Mouse (Mus musculus) kidney, postnatal 4 days (tissue): ENCODE results near the gene Fra10ac1.

Source experiments
- DNase-seq, 2 experiments: peaks; one replicate each; pipeline ENCODE4 v3.0.0; 2021; ENCODE audit warnings: mixed read lengths in 2 of 2

Fra10ac1 gene

GRCm38 (mm10) chr19:38223905-38224684, at the start of gene Fra10ac1:
Gene Fra10ac1 (minus strand): TSS chr19:38224156.
- DNase-seq: peak; percentile 92 to 95

DNA sequence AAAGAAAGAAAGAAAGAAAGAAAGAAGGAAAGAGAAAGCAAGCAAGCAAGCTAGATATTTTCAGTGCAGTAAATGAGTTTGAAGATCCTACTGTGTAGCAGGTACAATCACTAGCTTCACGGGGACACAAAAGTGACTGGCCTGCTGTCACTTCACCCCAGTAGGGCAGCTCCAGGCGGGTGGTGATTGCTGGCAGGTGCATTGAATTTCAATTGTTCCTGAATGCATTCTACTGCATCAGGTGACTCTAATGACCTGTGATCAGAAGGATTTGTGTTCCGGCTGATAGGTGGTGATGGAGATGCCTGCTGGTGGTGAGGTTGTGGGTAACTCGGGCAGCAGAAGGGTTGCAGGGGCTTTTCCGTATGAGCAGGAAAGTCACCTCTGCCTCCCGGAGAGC, 47.1 kb upstream of the Fra10ac1 start:
- no peak for DNase-seq

- DNase-seq: no peak
Observed at GRCm38 (mm10) chr19:38267469-38267868, 43.5 kb upstream of the Fra10ac1 start.

DNA sequence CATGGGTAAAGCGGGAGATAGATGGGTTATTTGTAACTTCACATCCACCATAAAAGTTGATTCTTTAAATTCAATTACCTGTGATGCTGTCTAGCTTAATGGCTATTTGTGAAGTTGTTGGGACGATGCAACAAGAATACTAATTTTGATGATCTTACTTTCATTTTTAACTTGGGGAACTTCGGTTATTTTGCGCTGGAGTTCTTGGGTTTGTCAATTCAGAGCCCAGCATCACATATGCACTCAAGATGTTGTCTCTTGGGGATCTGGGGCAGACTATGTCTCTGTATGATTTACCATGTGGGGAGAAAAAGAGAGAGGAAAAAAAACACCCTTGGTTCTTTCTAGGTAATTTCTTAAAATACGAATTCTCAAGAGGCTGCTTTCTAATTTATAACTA, 41.8 kb upstream of the Fra10ac1 start:
- no peak for DNase-seq

DNA sequence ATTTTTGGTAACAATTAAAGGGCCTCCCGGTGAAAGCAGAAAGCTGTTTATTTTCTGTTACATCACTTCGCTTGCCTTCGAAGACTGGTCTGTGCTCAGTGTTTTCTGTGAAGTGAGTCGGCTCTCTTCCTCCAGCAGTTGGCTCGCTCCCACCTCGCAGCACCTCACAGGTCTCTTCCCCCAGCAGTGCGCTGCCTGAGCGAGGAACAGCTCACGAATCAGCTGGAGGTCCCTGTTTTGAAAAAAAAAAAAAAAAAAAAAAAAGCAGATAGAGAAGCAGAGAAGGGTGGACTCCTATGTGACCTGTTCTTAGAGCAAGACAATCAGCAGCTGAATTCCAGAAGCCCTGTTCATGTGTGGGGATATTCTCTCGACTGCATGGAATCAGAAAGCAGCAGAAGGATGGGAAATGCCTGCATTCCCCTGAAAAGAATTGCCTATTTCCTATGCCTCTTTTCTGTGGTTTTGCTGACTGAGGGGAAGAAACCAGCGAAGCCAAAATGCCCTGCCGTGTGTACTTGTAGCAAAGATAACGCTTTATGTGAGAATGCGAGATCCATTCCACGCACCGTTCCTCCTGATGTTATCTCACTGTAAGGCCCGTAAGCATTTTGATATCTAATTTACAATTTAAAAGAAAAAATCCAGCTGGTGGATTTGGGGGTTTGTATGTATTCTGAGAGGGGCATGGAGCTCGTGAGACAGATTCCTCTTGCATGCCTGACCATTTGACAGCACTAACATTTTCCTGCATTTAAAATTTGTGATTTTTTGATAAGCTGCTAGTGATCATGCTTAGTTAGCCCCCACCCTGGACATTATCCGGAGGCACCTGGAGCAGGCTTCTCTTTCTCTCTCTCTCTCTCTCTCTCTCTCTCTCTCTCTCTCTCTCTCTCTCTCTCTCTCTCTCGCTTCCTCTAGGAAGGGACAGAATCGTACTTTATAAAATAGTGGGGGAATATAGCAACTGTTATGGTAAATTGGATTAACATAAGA, 40.8 kb upstream of the Fra10ac1 start, which contains the start of gene Lgi1:
Lgi1 (plus strand) TSS at position 32 of the 996 bp plus-strand sequence.
- DNase-seq: peak in 1 of 2 experiments; percentile 11

GRCm38 (mm10) chr19:38263829-38264504, 40.0 kb upstream of the Fra10ac1 start:
- DNase-seq: peak; percentile 36 to 38

- DNase-seq: no peak
Observed at GRCm38 (mm10) chr19:38261351-38261750, 37.4 kb upstream of the Fra10ac1 start.

DNA sequence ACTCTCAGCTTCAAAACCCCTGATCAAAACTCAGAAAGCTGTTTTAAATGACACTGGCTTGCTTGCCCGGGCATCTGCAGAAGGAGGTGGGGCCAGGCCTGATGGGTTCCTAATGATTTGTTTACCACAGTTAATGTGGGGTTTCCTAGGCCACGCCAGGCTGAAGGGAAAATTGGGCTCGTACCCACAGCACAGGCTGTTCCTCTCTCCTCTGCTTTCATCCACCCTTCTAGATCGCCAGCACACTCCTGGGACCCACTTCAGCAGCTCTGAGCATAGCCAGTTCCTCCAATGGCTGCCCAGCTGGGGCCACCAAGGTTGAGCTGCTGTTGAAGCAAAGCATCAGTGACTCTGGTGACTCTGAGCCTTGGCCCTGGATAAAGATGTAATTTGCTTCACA, 36.4 kb upstream of the Fra10ac1 start:
- DNase-seq: no peak

DNA sequence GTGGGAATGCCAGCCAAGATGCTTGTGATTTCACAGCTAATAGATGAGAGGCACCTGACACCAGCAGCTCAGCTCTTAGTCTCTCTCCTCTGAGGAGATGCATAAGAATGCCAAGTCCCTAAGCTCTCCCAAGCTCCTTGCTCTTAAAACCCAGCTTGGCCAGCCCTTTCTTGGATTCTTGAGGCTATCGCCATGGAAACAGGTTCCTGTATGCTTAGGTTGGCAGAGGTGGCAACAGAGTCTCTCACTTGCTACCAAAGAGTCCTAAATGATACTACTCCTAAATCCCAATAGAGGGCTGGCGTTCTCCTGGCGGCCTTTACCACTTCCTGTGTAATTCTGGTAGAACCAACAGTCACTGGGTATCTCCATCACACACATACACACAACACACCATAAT, 35.5 kb upstream of the Fra10ac1 start:
- no peak for DNase-seq

DNA sequence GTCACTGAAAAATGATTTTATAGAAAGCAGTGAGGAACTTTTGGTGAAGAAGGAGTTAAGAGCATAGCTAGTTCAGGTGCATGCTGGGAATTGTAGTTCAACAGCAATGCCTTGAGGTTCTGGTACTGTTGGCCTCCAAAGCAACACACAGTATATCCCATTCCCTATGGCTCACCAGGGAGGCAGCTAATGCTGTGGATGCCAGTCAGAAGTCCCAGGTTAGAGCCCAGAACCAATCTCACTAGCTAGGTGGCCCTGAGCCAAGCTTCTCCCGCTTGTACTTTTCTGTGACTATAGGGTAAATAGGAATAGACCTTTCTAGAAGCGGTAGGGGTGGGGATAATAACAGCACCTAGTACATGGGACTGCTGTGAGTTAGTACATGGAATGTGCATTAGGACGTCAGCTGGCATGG, 34.7 kb upstream of the Fra10ac1 start:
- no peak for DNase-seq

DNA sequence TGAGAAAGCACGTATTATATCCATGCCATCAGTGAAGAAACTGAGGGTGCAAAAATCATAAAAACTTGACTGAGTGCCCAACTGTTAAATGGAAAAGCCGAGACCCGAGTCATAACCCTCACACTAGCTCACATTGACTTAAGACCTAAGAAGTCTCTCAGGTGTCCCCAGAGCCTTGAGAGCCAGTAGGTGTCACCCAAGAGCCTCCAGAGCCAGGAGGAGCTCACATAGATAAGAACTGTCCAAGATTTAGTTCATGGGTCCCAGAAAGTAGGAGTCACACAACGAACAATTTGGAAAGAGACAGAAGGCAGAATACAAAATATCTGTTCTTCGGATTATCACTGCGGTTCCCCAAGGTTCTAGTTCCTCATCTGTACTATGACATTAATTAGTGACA, 29.8 kb upstream of the Fra10ac1 start:
- DNase-seq: peak; percentile 67 to 69

DNA sequence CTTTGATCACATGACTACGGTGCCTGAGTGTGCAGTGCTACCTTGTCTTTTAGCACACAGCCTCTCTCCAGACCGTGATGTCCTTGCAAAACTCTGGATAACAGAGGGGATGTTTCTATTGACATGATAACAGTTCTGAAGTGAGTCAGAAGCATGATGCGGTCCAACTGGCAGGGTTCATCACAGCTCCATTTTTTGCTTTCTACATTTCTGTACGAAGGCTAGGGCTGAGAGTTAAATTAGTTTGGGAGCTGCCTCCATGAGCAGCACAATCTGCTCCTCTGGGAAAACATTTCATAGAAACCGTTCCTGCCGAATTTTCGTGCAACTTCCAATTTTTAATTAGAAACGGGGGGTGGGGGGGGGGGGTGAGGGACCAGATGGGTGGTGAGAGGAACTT, 25.7 kb upstream of the Fra10ac1 start:
- no peak for DNase-seq

DNA sequence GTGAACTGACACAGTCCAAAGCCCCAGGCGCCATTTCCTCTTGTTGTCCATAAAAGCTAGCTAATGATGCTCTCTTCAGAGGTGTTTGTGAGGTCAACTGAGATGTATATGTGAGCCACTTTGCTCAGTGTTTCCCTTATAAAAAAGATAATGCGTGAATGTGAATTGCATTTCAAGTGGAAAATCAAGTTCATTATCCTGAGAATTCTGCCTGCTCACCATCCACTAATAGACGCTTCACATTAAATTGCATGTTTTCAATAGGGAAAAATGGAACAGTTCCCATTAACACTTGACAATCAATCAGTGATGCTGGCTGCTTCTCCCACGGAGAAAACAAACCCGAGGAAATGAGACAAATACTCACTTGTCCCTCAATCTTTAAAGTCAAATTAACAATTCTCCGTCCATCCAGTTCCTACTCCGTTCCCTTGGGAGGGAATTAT, 22.2 kb upstream of the Fra10ac1 start:
- no peak for DNase-seq

DNA sequence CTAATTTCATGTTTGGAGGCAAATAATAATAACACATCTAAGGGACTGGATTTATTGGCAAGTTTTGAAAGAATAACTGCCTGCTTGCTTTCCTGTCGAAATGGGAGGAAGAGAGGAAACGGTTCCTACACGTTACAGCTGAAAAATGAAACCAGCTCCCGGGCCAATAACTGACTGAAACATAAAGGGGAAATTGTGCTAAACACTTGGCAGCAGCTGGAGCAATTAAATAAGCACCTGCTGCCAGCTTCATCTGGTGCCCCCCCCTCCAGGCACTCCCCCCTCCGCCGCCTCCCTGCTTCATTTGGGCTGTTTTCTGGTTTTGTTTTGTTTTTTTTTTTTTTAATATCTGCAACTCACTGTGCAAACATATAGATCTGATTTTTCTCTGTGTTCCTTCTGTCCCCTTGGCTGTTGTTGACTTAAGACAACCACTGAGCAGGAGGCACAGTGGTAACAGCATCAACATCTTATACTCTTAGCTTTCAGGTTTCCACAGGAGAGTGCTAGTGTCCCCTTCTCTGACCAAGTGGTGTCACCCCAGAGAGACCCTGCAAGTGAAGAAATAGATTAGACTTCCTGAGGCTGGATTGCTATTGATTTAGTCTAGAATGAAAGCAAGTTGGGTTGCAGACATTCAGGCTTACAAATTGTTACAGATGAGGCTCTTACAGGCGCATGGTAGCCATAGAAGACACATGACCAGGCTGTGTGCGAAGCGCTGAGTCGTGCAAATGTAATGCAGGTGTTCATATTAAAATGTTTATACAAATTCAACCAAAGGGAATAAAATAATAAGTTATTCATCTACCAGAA, 21.6 kb upstream of the Fra10ac1 start:
- DNase-seq: no peak

- no peak for DNase-seq
Observed at GRCm38 (mm10) chr19:38244748-38245147, 20.8 kb upstream of the Fra10ac1 start.

GRCm38 (mm10) chr19:38242314-38242852, 18.4 kb upstream of the Fra10ac1 start:
- no peak for DNase-seq

GRCm38 (mm10) chr19:38238213-38238951, 14.4 kb upstream of the Fra10ac1 start:
- no peak for DNase-seq

- DNase-seq: peak; percentile 26 to 30
Observed at GRCm38 (mm10) chr19:38237834-38238212, 13.9 kb upstream of the Fra10ac1 start.

DNA sequence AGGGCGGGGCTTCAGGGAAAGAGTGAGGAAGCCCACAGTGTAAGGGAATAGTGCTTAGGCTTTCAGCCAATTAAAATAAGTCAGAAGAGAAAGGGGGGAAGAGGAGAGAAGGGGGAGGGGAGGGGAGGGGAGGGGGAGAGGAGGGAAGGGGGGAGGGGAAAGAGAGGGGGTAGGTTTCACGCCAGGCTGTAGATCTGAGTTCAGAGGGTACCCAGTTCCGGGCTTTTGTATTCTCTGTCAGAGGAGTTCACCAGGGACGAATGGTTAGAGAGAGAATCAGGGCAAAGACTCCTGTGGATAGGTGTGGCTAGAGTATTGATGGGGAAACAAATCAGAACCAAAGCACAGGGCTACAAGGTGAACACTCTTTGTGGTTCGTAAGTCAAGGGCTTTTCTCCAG, 12.6 kb upstream of the Fra10ac1 start:
- no peak for DNase-seq

DNA sequence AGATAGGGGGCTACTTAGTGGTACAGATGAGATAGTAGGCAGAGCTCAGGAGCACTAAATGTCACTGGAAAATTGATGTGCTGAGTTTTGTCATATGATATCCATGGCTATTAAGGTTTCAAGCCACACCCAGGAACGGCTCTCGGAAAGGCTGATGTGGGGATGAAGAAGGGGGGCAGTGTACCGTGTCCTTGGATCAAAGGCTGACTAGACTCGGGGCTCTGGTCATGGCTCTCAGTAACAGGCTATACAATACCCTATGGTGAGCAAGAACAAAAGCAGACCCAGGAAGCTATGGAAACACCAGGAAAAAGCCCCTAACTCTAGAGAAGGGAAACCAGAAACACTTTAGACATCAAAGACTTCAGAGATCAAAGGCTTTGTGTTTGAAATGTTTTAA, 8.6 kb upstream of the Fra10ac1 start:
- no peak for DNase-seq

GRCm38 (mm10) chr19:38232087-38232486, 8.1 kb upstream of the Fra10ac1 start:
- peak; percentile 9 to 16 for DNase-seq
